Mouse (Mus musculus): Measurements from ENCODE around the gene Mrpl52. TPM values are rescaled to one million over a fixed set of nuclear protein-coding genes. Genes with fewer than 3 reads are reported as not detected.
A peak's percentile ranks its signal among the peaks of the same experiment; 100 is the strongest.

The Mrpl52 gene
- polyA plus RNA-seq, 1 experiment from 2014 or later = 263 TPM

GRCm38 (mm10) chr14:54463108-54463958 lies 36.6 kb downstream of the Mrpl52 start:
- H3K36me3 ChIP-seq = peaks cover 13% of the 10 kb centered on the region
- peak overlapping the region; percentile 78 for H3K4me2 ChIP-seq (replicated peaks)
- no peak for ATAC-seq (ENCODE audit: insufficient number of reproducible peaks, insufficient read depth, low FRiP score, low TSS enrichment)
- no peaks in the 10 kb centered on the region for H3K9me3 ChIP-seq
- H3K9ac ChIP-seq = peak overlapping the region; percentile 73; the same call in 1 of the 2 replicates
- peak overlapping the region; percentile 73 for H3K4me3 ChIP-seq
- no peaks in the 10 kb centered on the region for H3K27me3 ChIP-seq
- H3K4me1 ChIP-seq = peaks cover 4% of the 10 kb centered on the region; the same call in 1 of the 2 replicates
- no peak overlapping the region for H3K27ac ChIP-seq
- 16% methylated on average over 12 of the region's 12 CpGs for WGBS

- peak; percentile 87 for ATAC-seq (ENCODE audit: insufficient number of reproducible peaks, insufficient read depth, low FRiP score, low TSS enrichment)
- Histone ChIP-seq H3K9ac (peak within 1 kb of the TSS; percentile 73), H3K4me3 (peak within 1 kb of the TSS; percentile 73), H3K36me3 (peaks cover 19% of the 10 kb centered on the region), H3K27me3 (no peaks in the 10 kb centered on the region), H3K4me1 (peaks cover 4% of the 10 kb centered on the region; the same call in 1 of the 2 replicates), H3K4me2 (replicated peaks) (peak within 1 kb of the TSS; percentile 78), H3K27ac (peak within 1 kb of the TSS; percentile 51; the same call in 1 of the 2 replicates), H3K9me3 (no peaks in the 10 kb centered on the region)
- WGBS = under 1% methylated on average over 35 of the region's 35 CpGs
Measured at GRCm38 (mm10) chr14:54463959-54464292, 37.2 kb downstream of the Mrpl52 start, which contains the start of gene Lrp10. TSS of gene Lrp10 (plus strand) at chr14:54464137.

GRCm38 (mm10) chr14:54464293-54465005 lies 37.7 kb downstream of the Mrpl52 start:
- Histone ChIP-seq H3K4me3 (peak overlapping the region; percentile 73), H3K4me2 (replicated peaks) (peak overlapping the region; percentile 78), H3K27me3 (no peaks in the 10 kb centered on the region), H3K9ac (peak overlapping the region; percentile 73), H3K9me3 (no peaks in the 10 kb centered on the region), H3K36me3 (peaks cover 24% of the 10 kb centered on the region), H3K4me1 (peaks cover 4% of the 10 kb centered on the region; the same call in 1 of the 2 replicates), H3K27ac (peak overlapping the region; percentile 51; the same call in 1 of the 2 replicates)
- peak; percentile 69 for ATAC-seq (ENCODE audit: insufficient number of reproducible peaks, insufficient read depth, low FRiP score, low TSS enrichment)
- WGBS = 1% methylated on average over 44 of the region's 57 CpGs

- H3K27me3 ChIP-seq = 0 out of 2 replicates have a peak, but pooled peaks cover under 1% of the 10 kb centered on the region
- ATAC-seq (ENCODE audit: insufficient number of reproducible peaks, insufficient read depth, low FRiP score, low TSS enrichment) = no peak
Measured at GRCm38 (mm10) chr14:54471467-54471866, 44.8 kb downstream of the Mrpl52 start.

GRCm38 (mm10) chr14:54472671-54473070 lies 46.0 kb downstream of the Mrpl52 start:
- no peak for ATAC-seq (ENCODE audit: insufficient number of reproducible peaks, insufficient read depth, low FRiP score, low TSS enrichment)
- Histone ChIP-seq H3K27me3 (peaks cover 11% of the 10 kb centered on the region), H3K9ac (no peak overlapping the region), H3K4me1 (peaks cover 15% of the 10 kb centered on the region), H3K36me3 (peaks cover 29% of the 10 kb centered on the region), H3K27ac (no peak overlapping the region), H3K4me2 (replicated peaks) (no peak overlapping the region), H3K4me3 (no peak overlapping the region), H3K9me3 (no peaks in the 10 kb centered on the region)
- WGBS = 80% methylated on average over 5 of the region's 5 CpGs

More at GRCm38 (mm10) chr14:54471467-54471866, 44.8 kb downstream of the Mrpl52 start:
- WGBS = 88% methylated on average over 2 of the region's 2 CpGs
- Histone ChIP-seq H3K4me1 (peaks cover 10% of the 10 kb centered on the region), H3K4me3 (no peak overlapping the region), H3K4me2 (replicated peaks) (no peak overlapping the region), H3K27ac (no peak overlapping the region), H3K9me3 (no peaks in the 10 kb centered on the region), H3K9ac (no peak overlapping the region), H3K36me3 (peaks cover 35% of the 10 kb centered on the region)

GRCm38 (mm10) chr14:54474744-54475143 lies 48.0 kb downstream of the Mrpl52 start:
- Histone ChIP-seq H3K36me3 (peaks cover 8% of the 10 kb centered on the region), H3K4me3 (no peak overlapping the region), H3K4me1 (peaks cover 19% of the 10 kb centered on the region), H3K27me3 (peaks cover 25% of the 10 kb centered on the region), H3K27ac (no peak overlapping the region), H3K4me2 (replicated peaks) (no peak overlapping the region), H3K9ac (no peak overlapping the region), H3K9me3 (no peaks in the 10 kb centered on the region)
- 85% methylated on average over 5 of the region's 5 CpGs for WGBS
- no peak for ATAC-seq (ENCODE audit: insufficient number of reproducible peaks, insufficient read depth, low FRiP score, low TSS enrichment)

GRCm38 (mm10) chr14:54475941-54476844 lies 49.5 kb downstream of the Mrpl52 start, which contains the start of gene Rem2:
TSS of gene Rem2 (plus strand) at chr14:54476100.
- Histone ChIP-seq H3K27me3 (peaks cover 37% of the 10 kb centered on the region), H3K4me1 (peaks cover 19% of the 10 kb centered on the region), H3K27ac (no peak within 1 kb of the TSS), H3K4me2 (replicated peaks) (peak within 1 kb of the TSS; percentile 90), H3K9me3 (no peaks in the 10 kb centered on the region), H3K9ac (peak within 1 kb of the TSS; percentile 58), H3K4me3 (peak within 1 kb of the TSS; percentile 45), H3K36me3 (no peaks in the 10 kb centered on the region)
- ATAC-seq (ENCODE audit: insufficient number of reproducible peaks, insufficient read depth, low FRiP score, low TSS enrichment) = peak; percentile 48; the same call in 1 of the 2 replicates
- 2% methylated on average over 23 of the region's 23 CpGs for WGBS

GRCm38 (mm10) chr14:54477172-54477909 lies 50.6 kb downstream of the Mrpl52 start:
- WGBS = 69% methylated on average over 15 of the region's 15 CpGs
- peaks cover 19% of the 10 kb centered on the region for H3K4me1 ChIP-seq
- peaks cover 37% of the 10 kb centered on the region for H3K27me3 ChIP-seq
- H3K9ac ChIP-seq = 0 out of 2 replicates have a peak overlapping the region, but pooled peaks have one; percentile 58
- H3K4me3 ChIP-seq = peak overlapping the region; percentile 45; the same call in 1 of the 2 replicates
- no peak overlapping the region for H3K27ac ChIP-seq
- H3K9me3 ChIP-seq = no peaks in the 10 kb centered on the region
- ATAC-seq (ENCODE audit: insufficient number of reproducible peaks, insufficient read depth, low FRiP score, low TSS enrichment) = no peak
- no peaks in the 10 kb centered on the region for H3K36me3 ChIP-seq
- H3K4me2 ChIP-seq (replicated peaks) = peak overlapping the region; percentile 90
